Mouse (Mus musculus): ENCODE data around the gene Tbc1d22b. TPM values are rescaled to one million over a fixed set of nuclear protein-coding genes. Genes with fewer than 3 reads are reported as not detected.

Tbc1d22b gene
- polyA plus RNA-seq (2014; fragmentation: Illumina TruSeq; extraction: RNeasy Lipid Tissue Mini Kit (QIAGEN cat#74804); ENCODE audit: low read depth, low replicate concordance) = 4.2 TPM

DNA sequence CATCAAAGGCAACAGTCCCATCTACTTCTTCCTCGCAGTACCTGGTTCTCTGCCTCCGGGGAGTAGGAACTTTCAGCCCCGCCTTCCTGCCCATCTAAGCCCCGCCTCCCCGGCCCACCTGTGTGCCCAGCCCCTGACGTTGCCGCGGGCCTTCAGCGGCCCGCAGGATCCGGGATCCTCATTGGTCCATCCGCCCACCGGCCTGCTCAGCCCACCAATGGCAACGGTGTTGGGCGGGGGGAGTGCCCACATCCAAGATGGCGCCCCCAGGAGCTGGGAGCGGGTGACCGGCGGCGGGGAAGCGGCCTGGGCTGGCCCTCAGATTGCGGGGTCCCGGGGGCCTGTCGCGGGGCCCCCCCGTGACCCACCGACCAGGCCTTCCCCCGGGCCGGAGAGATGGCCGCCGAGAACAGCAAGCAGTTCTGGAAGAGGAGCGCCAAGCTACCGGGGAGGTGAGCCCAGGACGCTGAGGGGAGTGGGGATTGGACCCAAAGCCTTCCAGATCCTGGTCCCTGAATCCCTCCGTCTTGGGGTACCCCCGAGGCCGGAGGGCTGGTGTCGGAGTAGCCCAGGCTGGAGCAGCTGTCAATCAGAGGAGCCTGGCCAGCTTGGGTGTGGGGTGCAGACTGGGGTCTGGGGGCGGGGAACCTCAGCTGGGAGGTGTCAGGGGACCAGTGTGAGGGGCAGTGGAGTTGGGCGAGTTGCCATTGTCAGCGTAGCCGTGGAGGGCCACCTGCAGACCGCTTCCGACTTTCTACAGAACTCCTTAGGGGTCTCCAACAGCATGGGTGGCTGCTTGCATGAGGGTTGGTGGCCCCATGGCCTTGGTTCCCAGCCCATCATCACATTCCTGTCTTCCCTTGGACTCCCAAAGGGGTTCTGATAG is at the start of gene Tbc1d22b, which contains the start of gene Gm17657:
TSS of gene Tbc1d22b (plus strand) at position 243 of the 886 bp plus-strand sequence.
TSS of gene Gm17657 (minus strand) at position 96 of the 886 bp plus-strand sequence.

GRCm38 (mm10) chr17:29552162-29552732 is 2.7 kb downstream of the Tbc1d22b start, which contains the start of gene Tmem217:
Gene Tmem217 (minus strand): TSS chr17:29552385.

DNA sequence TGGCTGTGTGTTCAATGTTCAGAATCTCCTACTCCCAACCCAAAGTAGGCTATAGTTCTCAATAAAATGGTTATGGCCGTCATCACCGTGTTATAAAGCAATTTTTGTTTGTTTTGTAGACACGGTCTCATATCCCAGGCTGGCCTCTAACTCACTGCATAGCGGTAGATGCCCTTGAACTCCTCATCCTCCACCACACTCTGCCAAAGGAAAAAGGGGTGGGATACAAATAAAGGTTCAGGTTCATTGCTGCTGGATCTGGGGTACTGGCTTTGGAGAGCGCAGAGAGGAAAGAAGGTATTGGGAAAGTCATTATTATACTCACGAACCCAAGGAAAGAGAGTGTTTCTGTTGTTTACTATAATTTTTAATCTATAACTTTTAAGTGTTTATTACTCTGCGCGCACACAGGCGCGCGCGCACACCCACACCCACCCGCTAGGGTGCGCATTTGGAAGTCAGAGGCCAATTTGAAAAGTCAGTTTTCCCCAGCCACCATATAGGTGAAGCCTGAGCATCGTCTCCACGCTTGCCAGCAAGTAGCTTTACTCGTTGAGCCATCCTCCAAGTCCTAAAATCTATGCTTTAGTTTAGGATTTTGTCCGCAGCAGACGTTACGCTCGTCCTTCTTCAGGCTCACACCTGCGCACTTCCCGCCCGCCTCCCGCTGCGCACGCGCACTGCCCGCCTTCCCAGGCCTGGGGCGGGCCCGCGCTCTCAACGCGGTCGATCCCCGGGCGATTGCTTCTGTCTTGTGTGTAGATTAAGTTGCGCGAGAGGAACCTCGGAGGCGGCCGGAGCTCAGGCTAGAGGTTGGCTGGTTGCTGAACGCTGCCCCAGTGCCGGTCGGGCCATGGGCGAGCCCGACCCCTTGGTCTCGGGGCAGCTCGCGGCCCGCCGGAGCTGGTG is 64.8 kb downstream of the Tbc1d22b start, which contains the start of the genes Rnf8 and Gm28043:
TSS of gene Rnf8 (plus strand) at position 676 of the 909 bp plus-strand sequence.
TSS of gene Gm28043 (plus strand) at position 762 of the 909 bp plus-strand sequence.

Other genes starting within 250 kb of the Tbc1d22b start
- gene Pi16, start 232.1 kb upstream of the Tbc1d22b start, polyA plus RNA-seq (2014; fragmentation: Illumina TruSeq; extraction: RNeasy Lipid Tissue Mini Kit (QIAGEN cat#74804); ENCODE audit: low read depth, low replicate concordance) = 0.22 TPM
- 1.7 TPM for gene Mtch1, start 201.9 kb upstream of the Tbc1d22b start, polyA plus RNA-seq (2014; fragmentation: Illumina TruSeq; extraction: RNeasy Lipid Tissue Mini Kit (QIAGEN cat#74804); ENCODE audit: low read depth, low replicate concordance)
- 2.0 TPM for gene Fgd2, start 188.9 kb upstream of the Tbc1d22b start, polyA plus RNA-seq (2014; fragmentation: Illumina TruSeq; extraction: RNeasy Lipid Tissue Mini Kit (QIAGEN cat#74804); ENCODE audit: low read depth, low replicate concordance)
- gene Pim1, start 59.0 kb upstream of the Tbc1d22b start, polyA plus RNA-seq (2014; fragmentation: Illumina TruSeq; extraction: RNeasy Lipid Tissue Mini Kit (QIAGEN cat#74804); ENCODE audit: low read depth, low replicate concordance) = 23.0 TPM
- 1.3 TPM for gene Gm17657, start 147 bp upstream of the Tbc1d22b start, polyA plus RNA-seq (2014; fragmentation: Illumina TruSeq; extraction: RNeasy Lipid Tissue Mini Kit (QIAGEN cat#74804); ENCODE audit: low read depth, low replicate concordance)
- 31.3 TPM for gene Tmem217, start 2.6 kb downstream of the Tbc1d22b start, polyA plus RNA-seq (2014; fragmentation: Illumina TruSeq; extraction: RNeasy Lipid Tissue Mini Kit (QIAGEN cat#74804); ENCODE audit: low read depth, low replicate concordance)
- gene Rnf8, start 65.0 kb downstream of the Tbc1d22b start, polyA plus RNA-seq (2014; fragmentation: Illumina TruSeq; extraction: RNeasy Lipid Tissue Mini Kit (QIAGEN cat#74804); ENCODE audit: low read depth, low replicate concordance) = 17.3 TPM
- gene Gm28043, start 65.1 kb downstream of the Tbc1d22b start, polyA plus RNA-seq (2014; fragmentation: Illumina TruSeq; extraction: RNeasy Lipid Tissue Mini Kit (QIAGEN cat#74804); ENCODE audit: low read depth, low replicate concordance) = 1.0 TPM
- gene Cmtr1, start 110.8 kb downstream of the Tbc1d22b start, polyA plus RNA-seq (2014; fragmentation: Illumina TruSeq; extraction: RNeasy Lipid Tissue Mini Kit (QIAGEN cat#74804); ENCODE audit: low read depth, low replicate concordance) = 16.8 TPM
- gene Ccdc167, start 167.3 kb downstream of the Tbc1d22b start, polyA plus RNA-seq (2014; fragmentation: Illumina TruSeq; extraction: RNeasy Lipid Tissue Mini Kit (QIAGEN cat#74804); ENCODE audit: low read depth, low replicate concordance) = 1.2 TPM